Mouse (Mus musculus) forebrain, postnatal 0 days (tissue): ENCODE measurements around the gene Anks1b. TPM values are rescaled to one million over a fixed set of nuclear protein-coding genes. Genes with fewer than 3 reads are reported as not detected.
A peak's percentile ranks its signal among the peaks of the same experiment; 100 is the strongest.

Experiments used
- ATAC-seq: fragments of 200-750 bp; cut with Nextera tagmentation; 2 replicates; pipeline ENCODE4 v1.8.0; 2017; ENCODE audit warnings: mild to moderate bottlenecking, moderate library complexity
- DNase-seq: peaks from one replicate; pipeline ENCODE4 v3.0.0-alpha.2; 2015
- H3K27ac ChIP-seq: fragments of 300-500 bp; sonication (generic); 2 replicates; pipeline ENCODE4 v1.5.1; 2014; ENCODE audit warnings: low read depth, mild to moderate bottlenecking, antibody characterized with exemption, low read length, moderate library complexity, mixed read lengths
- H3K27me3 ChIP-seq: fragments of 300-500 bp; sonication (generic); 2 replicates; pipeline ENCODE4 v1.6.1; 2014; ENCODE audit warnings: mild to moderate bottlenecking, low read length, mixed read lengths; ENCODE audit not compliant: insufficient read depth
- H3K36me3 ChIP-seq: fragments of 300-500 bp; sonication (generic); 2 replicates; pipeline ENCODE4 v1.6.1; 2014; ENCODE audit warnings: mild to moderate bottlenecking, moderate library complexity; ENCODE audit not compliant: insufficient read depth
- H3K4me1 ChIP-seq: fragments of 300-500 bp; sonication (generic); 2 replicates; pipeline ENCODE4 v1.6.1; 2014; ENCODE audit warnings: antibody characterized with exemption; ENCODE audit not compliant: insufficient read depth
- H3K4me2 ChIP-seq: fragments of 300-500 bp; sonication (generic); 2 replicates; pipeline ENCODE4 v1.6.1; 2014; ENCODE audit warnings: low read depth, mild to moderate bottlenecking, moderate library complexity
- H3K4me3 ChIP-seq: fragments of 300-500 bp; sonication (generic); 2 replicates; pipeline ENCODE4 v1.5.1; 2014; ENCODE audit warnings: low read depth, low read length, mixed read lengths
- H3K9ac ChIP-seq: fragments of 300-500 bp; sonication (generic); 2 replicates; pipeline ENCODE4 v1.6.1; 2014; ENCODE audit warnings: mild to moderate bottlenecking
- H3K9me3 ChIP-seq: fragments of 300-500 bp; sonication (generic); 2 replicates; pipeline ENCODE4 v1.6.1; 2016; ENCODE audit warnings: low read length
- CTCF ChIP-seq: sonication (generic); IDR thresholded peaks from 2 replicates; pipeline ENCODE4 v1.5.1; 2016; ENCODE audit warnings: antibody characterized with exemption, control low read depth, low read depth
- WGBS: fragments of 180-500 bp; shearing (Covaris S2); extraction: QIAGEN DNeasy Blood & Tissue Kit; methylation state at CpG from one replicate; pipeline ENCODE4 v1.1.7; 2014; 5-methylcytosine and 5-hydroxymethylcytosine counted together
- polyA plus RNA-seq: library from polyadenylated mRNA; unstranded; fragments of >200 nt; fragmentation: Nextera tagmentation; extraction: Ambion mirVana; gene quantifications from 2 replicates; pipeline ENCODE4 v1.2.1, GENCODE M21; 2015
- total RNA-seq: library from RNA; depleted of rRNA; stranded (reverse); fragments of >200 nt; gene quantifications from 2 replicates; pipeline ENCODE4 v1.2.3, GENCODE M21; 2014

Anks1b gene
- total and polyA plus RNA-seq, 2 experiments from 2014 or later = 120 to 145 TPM

DNA sequence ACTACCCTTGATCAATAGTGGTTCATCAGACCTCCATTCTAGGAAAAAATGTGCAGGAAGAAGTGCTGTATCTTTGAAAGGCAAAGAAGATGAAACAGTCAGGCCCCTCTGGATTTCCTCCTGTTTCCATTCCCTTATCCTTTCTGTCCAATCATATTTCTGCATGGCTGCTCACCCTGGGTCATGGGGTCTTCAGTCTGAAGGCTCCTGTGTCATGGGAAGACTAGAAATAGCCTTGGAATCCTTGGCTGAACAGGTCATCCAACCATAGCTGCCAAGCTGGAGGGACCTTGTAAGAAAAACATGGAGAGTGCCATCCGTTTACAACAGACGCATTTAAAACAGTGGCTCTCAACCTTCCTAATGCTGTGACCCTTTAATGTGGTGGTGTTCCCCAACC is 662.1 kb downstream of the Anks1b start:
- WGBS = 96% methylated on average over 2 of the region's 2 CpGs
- Histone ChIP-seq H3K27me3 (no peaks in the 10 kb centered on the region), H3K36me3 (no peaks in the 10 kb centered on the region), H3K27ac (no peak overlapping the region), H3K9me3 (no peaks in the 10 kb centered on the region), H3K9ac (no peak overlapping the region), H3K4me1 (no peaks in the 10 kb centered on the region), H3K4me3 (no peak overlapping the region), H3K4me2 (no peak overlapping the region)
- ATAC-seq (no peak), DNase-seq (no peak)
- TF ChIP-seq CTCF = no peak

DNA sequence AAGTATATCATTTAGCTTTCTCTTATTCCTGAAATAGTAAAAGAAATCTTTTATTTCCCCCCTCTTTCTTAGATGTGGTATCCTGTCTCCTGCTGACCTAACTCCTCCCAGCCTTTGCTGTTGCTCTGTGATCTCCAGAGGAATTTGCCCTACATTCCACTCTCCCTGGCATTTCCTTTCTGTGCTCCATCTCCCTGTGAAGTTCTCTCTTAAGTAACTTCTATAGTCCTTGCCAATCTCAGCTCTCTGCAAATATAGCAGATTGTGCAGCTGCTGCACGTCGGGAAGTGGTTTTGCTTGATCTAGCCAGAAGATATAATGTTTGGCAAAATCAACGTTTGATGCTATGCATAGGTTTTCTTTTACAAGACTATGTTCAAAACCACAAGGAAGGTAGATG is 673.3 kb downstream of the Anks1b start:
- no peaks in the 10 kb centered on the region for H3K4me1 ChIP-seq
- H3K9ac ChIP-seq = no peak overlapping the region
- no peak for DNase-seq
- ATAC-seq = no peak; the same call in 1 of the 2 replicates
- TF ChIP-seq CTCF = no peak
- no peak overlapping the region for H3K4me2 ChIP-seq
- WGBS = 45% methylated on average over 3 of the region's 3 CpGs
- no peak overlapping the region for H3K27ac ChIP-seq
- H3K4me3 ChIP-seq = no peak overlapping the region
- H3K9me3 ChIP-seq = no peaks in the 10 kb centered on the region
- no peaks in the 10 kb centered on the region for H3K27me3 ChIP-seq
- H3K36me3 ChIP-seq = no peaks in the 10 kb centered on the region

DNA sequence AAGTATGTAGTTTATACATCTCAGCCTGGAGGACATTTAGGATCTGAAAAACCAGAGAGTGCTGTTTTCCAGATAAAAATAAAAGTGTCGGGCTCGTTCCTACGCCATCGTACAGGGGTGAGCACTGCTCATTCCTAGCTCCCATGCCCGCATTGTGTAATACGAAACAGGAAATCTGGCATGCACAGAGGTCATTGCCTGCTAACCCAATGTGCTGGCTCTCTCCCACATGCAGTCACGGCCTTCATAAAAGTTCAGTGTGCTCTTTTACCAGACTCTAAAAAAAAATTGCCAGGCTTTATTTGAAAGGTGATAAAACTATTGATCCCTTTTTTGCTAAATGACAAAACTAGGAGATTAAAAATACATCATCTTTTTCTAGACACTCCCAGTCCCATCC is 689.6 kb downstream of the Anks1b start:
- WGBS = 82% methylated on average over 7 of the region's 7 CpGs
- no peak for TF ChIP-seq CTCF
- no peaks in the 10 kb centered on the region for H3K9me3 ChIP-seq
- DNase-seq (no peak), ATAC-seq (no peak)
- peaks cover 5% of the 10 kb centered on the region; the same call in 1 of the 2 replicates for H3K4me1 ChIP-seq
- no peaks in the 10 kb centered on the region for H3K27me3 ChIP-seq
- H3K36me3 ChIP-seq = no peaks in the 10 kb centered on the region
- no peak overlapping the region for H3K4me2 ChIP-seq
- H3K9ac ChIP-seq = no peak overlapping the region
- H3K4me3 ChIP-seq = no peak overlapping the region
- H3K27ac ChIP-seq = no peak overlapping the region

GRCm38 (mm10) chr10:90576191-90577098 is 703.1 kb downstream of the Anks1b start:
- no peaks in the 10 kb centered on the region; the same call in 1 of the 2 replicates for H3K36me3 ChIP-seq
- H3K4me3 ChIP-seq = peak overlapping the region; percentile 63
- no peaks in the 10 kb centered on the region for H3K27me3 ChIP-seq
- peak overlapping the region; percentile 89 for H3K9ac ChIP-seq
- WGBS = 5% methylated on average over 29 of the region's 29 CpGs
- peak; percentile 87 for DNase-seq
- TF ChIP-seq CTCF = no peak
- H3K27ac ChIP-seq = peak overlapping the region; percentile 97
- ATAC-seq = peak; percentile 96
- peaks cover 5% of the 10 kb centered on the region; the same call in 1 of the 2 replicates for H3K4me1 ChIP-seq
- peak overlapping the region; percentile 82 for H3K4me2 ChIP-seq
- H3K9me3 ChIP-seq = no peaks in the 10 kb centered on the region

DNA sequence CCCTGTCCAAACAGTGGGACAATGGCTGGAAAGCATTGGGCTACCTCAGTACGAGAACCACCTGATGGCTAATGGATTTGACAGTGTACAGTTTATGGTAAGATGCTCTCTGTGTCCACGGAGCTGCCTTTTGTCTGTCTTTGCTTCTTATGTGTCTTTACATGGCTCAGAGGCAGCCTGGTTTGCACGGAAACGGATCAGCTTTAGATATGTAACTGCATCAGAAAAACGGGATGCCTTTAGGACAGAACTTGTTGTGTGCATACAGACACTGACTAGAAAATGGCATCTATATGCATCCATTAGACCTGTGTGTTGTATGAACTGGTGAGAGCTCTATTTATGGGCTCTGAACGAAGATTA is 703.8 kb downstream of the Anks1b start:
- H3K4me3 ChIP-seq = peak overlapping the region; percentile 63
- no peak for TF ChIP-seq CTCF
- H3K9ac ChIP-seq = peak overlapping the region; percentile 89
- H3K36me3 ChIP-seq = no peaks in the 10 kb centered on the region; the same call in 1 of the 2 replicates
- H3K4me1 ChIP-seq = peaks cover 5% of the 10 kb centered on the region; the same call in 1 of the 2 replicates
- WGBS = 7% methylated on average over 6 of the region's 6 CpGs
- no peaks in the 10 kb centered on the region for H3K27me3 ChIP-seq
- peak overlapping the region; percentile 97 for H3K27ac ChIP-seq
- peak overlapping the region; percentile 82 for H3K4me2 ChIP-seq
- H3K9me3 ChIP-seq = no peaks in the 10 kb centered on the region
- DNase-seq (peak; percentile 79), ATAC-seq (peak; percentile 49)

- peak overlapping the region; percentile 63 for H3K4me3 ChIP-seq
- H3K4me1 ChIP-seq = peaks cover 5% of the 10 kb centered on the region; the same call in 1 of the 2 replicates
- no peak for TF ChIP-seq CTCF
- no peaks in the 10 kb centered on the region for H3K9me3 ChIP-seq
- H3K27me3 ChIP-seq = no peaks in the 10 kb centered on the region
- peak overlapping the region; percentile 97 for H3K27ac ChIP-seq
- peak overlapping the region; percentile 89 for H3K9ac ChIP-seq
- ATAC-seq (no peak), DNase-seq (peak; percentile 50)
- WGBS = 37% methylated on average over 9 of the region's 9 CpGs
- peak overlapping the region; percentile 82 for H3K4me2 ChIP-seq
- H3K36me3 ChIP-seq = no peaks in the 10 kb centered on the region; the same call in 1 of the 2 replicates
These were observed 704.5 kb downstream of the Anks1b start for GRCm38 (mm10) chr10:90577777-90578176.

- WGBS = 81% methylated on average over 5 of the region's 5 CpGs
- no peaks in the 10 kb centered on the region; the same call in 1 of the 2 replicates for H3K36me3 ChIP-seq
- no peak for TF ChIP-seq CTCF
- H3K9ac ChIP-seq = no peak overlapping the region
- no peak overlapping the region for H3K27ac ChIP-seq
- DNase-seq (no peak), ATAC-seq (no peak)
- H3K4me2 ChIP-seq = peak overlapping the region; percentile 30
- H3K4me3 ChIP-seq = no peak overlapping the region
- no peaks in the 10 kb centered on the region for H3K27me3 ChIP-seq
- no peaks in the 10 kb centered on the region for H3K9me3 ChIP-seq
- H3K4me1 ChIP-seq = peaks cover 5% of the 10 kb centered on the region
These were observed 706.7 kb downstream of the Anks1b start for GRCm38 (mm10) chr10:90579970-90580369.
